Mouse (Mus musculus) stomach, postnatal 0 days (tissue): Measurements from ENCODE around the gene Pptc7.

Experiments used
- CTCF ChIP-seq: IDR thresholded peaks from 2 replicates; pipeline ENCODE4 v1.5.1; 2016; ENCODE audit warnings: antibody characterized with exemption, low read depth, mild to moderate bottlenecking, moderate library complexity
- EP300 ChIP-seq: optimal IDR thresholded peaks from 2 replicates; pipeline ENCODE3; 2016; ENCODE audit warnings: antibody characterized with exemption

DNA sequence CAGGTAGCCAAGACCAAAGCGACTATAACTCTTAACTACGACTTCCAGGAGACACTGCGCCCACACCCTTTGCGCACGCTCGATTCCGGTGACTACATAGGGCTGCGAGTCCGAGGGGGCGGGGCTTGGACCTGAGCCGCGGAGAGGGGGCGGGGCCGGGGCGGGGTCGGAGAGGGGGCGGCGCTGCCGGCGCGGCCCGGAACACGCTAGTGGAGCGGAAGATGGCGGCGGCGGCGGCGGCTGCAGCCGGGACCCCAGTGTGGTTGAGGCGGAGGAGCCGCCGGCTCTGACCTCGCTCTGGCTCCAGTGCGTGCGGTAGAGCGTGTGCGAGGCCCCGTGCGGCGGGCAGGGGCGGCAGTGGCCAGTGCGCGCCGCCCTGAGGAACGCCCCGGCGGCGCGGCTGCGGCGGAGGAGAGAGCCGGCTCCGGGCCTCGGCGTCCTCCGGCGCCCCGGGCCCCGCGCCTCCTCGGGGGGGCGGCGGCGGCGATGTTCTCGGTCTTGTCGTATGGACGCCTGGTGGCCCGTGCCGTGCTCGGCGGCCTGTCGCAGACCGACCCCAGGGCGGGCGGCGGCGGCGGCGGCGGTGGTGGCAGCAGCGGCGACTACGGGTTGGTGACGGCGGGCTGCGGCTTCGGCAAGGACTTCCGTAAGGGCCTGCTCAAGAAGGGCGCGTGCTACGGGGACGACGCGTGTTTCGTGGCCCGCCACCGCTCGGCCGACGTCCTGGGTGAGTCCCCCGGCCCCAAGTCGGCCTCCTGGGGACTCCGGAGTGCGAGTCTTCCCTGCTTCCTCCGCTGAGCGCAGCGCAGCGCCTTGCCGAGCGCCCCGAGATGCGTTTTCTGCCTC is at the start of gene Pptc7:
- TF ChIP-seq CTCF (no peak; the same call in 1 of the 2 replicates), EP300 (no peak)
